9 mouse cellular contexts compared by ENCODE assay signal in genomic region chr13:48994903-48995302, GRCm38 (mm10). TPM values are rescaled to one million over a fixed set of nuclear protein-coding genes. Genes with fewer than 3 reads are reported as not detected.
DNase-seq lines count a peak whose midpoint lies in the region; ATAC-seq and TF ChIP-seq lines count a peak whose summit lies in the region.
"Had no signal": no experiment of that assay in that cellular context is flagged by ENCODE, and none has a peak within 500 bp of the region (broad histone marks: within the 10 kb centered on the region; RNA-seq: fewer than 3 reads in every experiment).

No protein-coding gene starts in this region.

- peak; percentile 100 for ATAC-seq in CD4-positive, CD25-positive, alpha-beta regulatory T cell, adult 4 months
- peak; percentile 63 for ATAC-seq in forebrain, embryonic 14.5 days
- ATAC-seq in midbrain, embryonic 15.5 days (replicated peaks), result peak; percentile 93
- ATAC-seq in liver, postnatal 0 days, result no peak

- no peaks in the 10 kb centered on the region for H3K27me3 ChIP-seq in forebrain, embryonic 14.5 days (replicated peaks; ENCODE audit: control insufficient read depth, insufficient read depth, low read length)
- H3K27me3 ChIP-seq in midbrain, embryonic 15.5 days (replicated peaks), result no peaks in the 10 kb centered on the region
- H3K27me3 ChIP-seq in liver, postnatal 0 days (ENCODE audit: insufficient read depth, low read length), result no peaks in the 10 kb centered on the region

- TF ChIP-seq EP300 in liver, postnatal 0 days (IDR thresholded peaks at IDR 0.05; ENCODE audit: low read depth), result no peak

- TF ChIP-seq CTCF in liver, postnatal 0 days (IDR thresholded peaks at IDR 0.05; ENCODE audit: low read depth), result no peak

- H3K36me3 ChIP-seq in forebrain, embryonic 14.5 days (ENCODE audit: control insufficient read depth, insufficient read depth, low read length), result no peaks in the 10 kb centered on the region
- H3K36me3 ChIP-seq in midbrain, embryonic 15.5 days (replicated peaks), result no peaks in the 10 kb centered on the region
- no peaks in the 10 kb centered on the region for H3K36me3 ChIP-seq in liver, postnatal 0 days (replicated peaks; ENCODE audit: insufficient read depth, low read length)

- no peak overlapping the region for H3K9ac ChIP-seq in forebrain, embryonic 14.5 days (ENCODE audit: low read length)
- no peak overlapping the region for H3K9ac ChIP-seq in midbrain, embryonic 15.5 days
- no peak overlapping the region for H3K9ac ChIP-seq in liver, postnatal 0 days (replicated peaks)

- peak; percentile 85 for DNase-seq in CD4-positive helper T cell, adult 2 months (ENCODE audit: low read depth, low spot score)
- DNase-seq in forebrain, embryonic 14.5 days (ENCODE audit: low spot score), result peak; percentile 53
- DNase-seq in testis, postnatal 10 days (ENCODE audit: low spot score), result no peak
- no peak for DNase-seq in liver, postnatal 0 days
- no peak for DNase-seq in ovary, postnatal 36 days (ENCODE audit: low spot score)
- DNase-seq: adrenal gland, postnatal 10 days had no signal

- no peak overlapping the region for H3K4me3 ChIP-seq in forebrain, embryonic 14.5 days (ENCODE audit: low read depth, low read length)
- no peak overlapping the region for H3K4me3 ChIP-seq in midbrain, embryonic 15.5 days
- no peak overlapping the region for H3K4me3 ChIP-seq in liver, postnatal 0 days (ENCODE audit: low read depth, low read length)

- H3K4me1 ChIP-seq in forebrain, embryonic 14.5 days (ENCODE audit: control insufficient read depth, insufficient read depth, low read length), result 0 out of 2 replicates have a peak, but pooled peaks cover 4% of the 10 kb centered on the region
- H3K4me1 ChIP-seq in midbrain, embryonic 15.5 days, result peaks cover 8% of the 10 kb centered on the region
- no peaks in the 10 kb centered on the region for H3K4me1 ChIP-seq in liver, postnatal 0 days (ENCODE audit: insufficient read depth)

- no peak overlapping the region for H3K27ac ChIP-seq in forebrain, embryonic 14.5 days (ENCODE audit: low read depth, low read length)
- H3K27ac ChIP-seq in midbrain, embryonic 15.5 days, result 0 out of 2 replicates have a peak overlapping the region, but pooled peaks have one; percentile 40
- no peak overlapping the region for H3K27ac ChIP-seq in liver, postnatal 0 days (ENCODE audit: low read depth)
- H3K27ac ChIP-seq: stomach, postnatal 0 days had no signal

- no peak overlapping the region for H3K4me2 ChIP-seq in forebrain, embryonic 14.5 days (ENCODE audit: low read length)
- no peak overlapping the region; the same call in 1 of the 2 replicates for H3K4me2 ChIP-seq in midbrain, embryonic 15.5 days
- no peak overlapping the region for H3K4me2 ChIP-seq in liver, postnatal 0 days (ENCODE audit: low read depth, low read length)

- no peaks in the 10 kb centered on the region for H3K9me3 ChIP-seq in forebrain, embryonic 14.5 days (replicated peaks; ENCODE audit: control insufficient read depth, low read length)
- H3K9me3 ChIP-seq in midbrain, embryonic 15.5 days, result no peaks in the 10 kb centered on the region
- no peaks in the 10 kb centered on the region for H3K9me3 ChIP-seq in liver, postnatal 0 days (ENCODE audit: low read length)

- 0% methylated on average over 3 of the region's 3 CpGs for WGBS in forebrain, embryonic 14.5 days
- WGBS in midbrain, embryonic 15.5 days, result 2% methylated on average over 3 of the region's 3 CpGs
- 30% methylated on average over 3 of the region's 3 CpGs for WGBS in liver, postnatal 0 days (ENCODE audit: insufficient replicate concordance)

RNA-seq across cellular contexts. Expression of gene Fam120a, which starts 27.1 kb away (rescaled TPM):
- polyA plus RNA-seq in CD4-positive, CD25-positive, alpha-beta regulatory T cell, adult 4 months (2017; shearing (Covaris generic)), result 10 to 100 TPM; 21.1 to 34.3 TPM
- polyA plus RNA-seq in forebrain, embryonic 14.5 days (2014; fragmentation: Nextera tagmentation; extraction: Ambion mirVana), result 17.8 and 18.7 TPM in 2 replicates
- 10.7 and 11.0 TPM in 2 replicates for polyA plus RNA-seq in midbrain, embryonic 15.5 days (2015; fragmentation: Nextera tagmentation; extraction: Ambion mirVana)
- polyA plus RNA-seq in liver, postnatal 0 days (2015; fragmentation: Nextera tagmentation; extraction: Ambion mirVana), result 13.1 and 13.3 TPM in 2 replicates

Comparison
In these comparisons a context has a peak if more than half of its experiments do, and no peak if none do; other contexts are left out.
1. DNase-seq: peak in CD4-positive helper T cell, adult 2 months (single experiment) and forebrain, embryonic 14.5 days (single experiment); none in testis, postnatal 10 days (single experiment), liver, postnatal 0 days (single experiment) and ovary, postnatal 36 days (single experiment).